Mouse (Mus musculus) left cerebral cortex, postnatal 25 days (tissue): ENCODE measurements around the gene Gm12184. TPM values are rescaled to one million over a fixed set of nuclear protein-coding genes. Genes with fewer than 3 reads are reported as not detected.
"Not testable (repeated sequence)": the region's sequence is repeated elsewhere in the genome, so short reads cannot be mapped to it uniquely, and the experiment has no call there.

Source experiments
- DNase-seq, 2 experiments: peaks; one replicate each; pipeline ENCODE4 v3.0.0; 2022; ENCODE audit warnings: low spot score in 2 of 2, mixed read lengths in 1 of 2
- intact Hi-C: fragments of 180-260 bp; cut with DNase I; formaldehyde crosslinking; loops from one replicate; pipeline ENCODE4 v1.15.1; 2025
- total RNA-seq, 2 experiments: library from RNA; stranded (reverse); gene quantifications; 2 replicates each; pipeline ENCODE4 v1.2.3; 2021

Gm12184 gene
- total RNA-seq, 2 experiments from 2014 or later = 0.99 to 1.5 TPM

DNA sequence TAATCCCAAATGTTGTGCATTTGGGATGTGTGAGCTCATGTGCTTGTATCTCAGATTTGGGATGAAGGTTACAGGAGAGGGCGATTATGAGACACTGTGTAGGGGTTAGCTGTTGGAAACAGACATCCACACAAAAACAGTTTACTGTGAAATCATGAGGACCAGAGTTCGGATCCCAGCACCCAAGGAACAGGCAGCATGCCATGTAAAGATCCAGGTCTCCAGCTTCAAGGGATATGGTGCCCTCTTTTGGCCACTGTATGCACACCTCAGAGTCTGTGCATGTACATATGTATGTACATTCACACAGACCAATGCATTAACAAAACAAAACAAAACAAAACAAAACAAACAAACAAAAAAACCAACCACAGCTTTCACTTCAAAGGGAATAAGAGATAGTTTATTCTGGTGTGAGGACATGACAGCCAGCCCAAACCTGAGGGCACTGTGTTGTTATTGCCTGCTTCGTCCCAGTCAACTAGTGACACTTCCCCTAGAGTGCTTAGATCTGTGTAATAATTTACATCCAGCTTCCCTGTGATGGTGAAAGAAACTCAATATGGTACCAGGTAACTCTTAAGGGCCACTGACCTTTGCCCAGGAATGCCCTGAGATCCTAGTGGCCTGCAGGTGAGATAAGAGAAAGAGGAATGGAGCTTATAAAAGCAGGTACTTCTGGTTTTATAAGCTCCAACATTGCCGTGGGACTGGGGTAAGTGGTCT, 25.0 kb upstream of the Gm12184 start:
- intact Hi-C loops = no loop called here
- no peak for DNase-seq

GRCm38 (mm10) chr11:48850240-48850639, 23.8 kb upstream of the Gm12184 start:
- intact Hi-C loops = no loop called here
- DNase-seq = no peak

- intact Hi-C loops = no loop called here
- DNase-seq = no peak
Observed at GRCm38 (mm10) chr11:48846881-48847280, 20.4 kb upstream of the Gm12184 start.

DNA sequence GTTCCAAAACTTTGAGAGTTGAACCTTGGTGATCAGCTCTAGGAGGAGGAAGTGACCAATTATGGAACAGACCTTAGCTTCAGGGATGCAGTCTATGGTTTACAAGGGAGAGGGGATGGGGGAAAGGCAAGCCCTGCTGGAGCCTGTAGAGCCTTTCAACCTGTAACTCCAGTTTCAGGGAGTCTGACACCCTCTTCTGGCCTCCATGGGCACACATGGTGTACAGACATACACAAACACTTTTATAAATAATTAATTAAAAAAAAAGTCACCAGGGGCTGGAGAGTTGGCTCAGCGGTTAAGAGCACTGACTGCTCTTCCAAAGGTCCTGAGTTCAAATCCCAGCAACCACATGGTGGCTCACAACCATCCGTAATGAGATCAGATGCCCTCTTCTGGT, 19.9 kb upstream of the Gm12184 start:
- intact Hi-C loops = not testable (repeated sequence)

GRCm38 (mm10) chr11:48845244-48845815, 18.9 kb upstream of the Gm12184 start:
- DNase-seq = no peak
- intact Hi-C loops = no loop called here

More for the DNA sequence above, 19.9 kb upstream of the Gm12184 start:
- not testable (repeated sequence) for DNase-seq

GRCm38 (mm10) chr11:48844309-48844708, 17.9 kb upstream of the Gm12184 start:
- peak in 1 of 2 experiments; percentile 53 for DNase-seq
- intact Hi-C loops = no loop called here

DNA sequence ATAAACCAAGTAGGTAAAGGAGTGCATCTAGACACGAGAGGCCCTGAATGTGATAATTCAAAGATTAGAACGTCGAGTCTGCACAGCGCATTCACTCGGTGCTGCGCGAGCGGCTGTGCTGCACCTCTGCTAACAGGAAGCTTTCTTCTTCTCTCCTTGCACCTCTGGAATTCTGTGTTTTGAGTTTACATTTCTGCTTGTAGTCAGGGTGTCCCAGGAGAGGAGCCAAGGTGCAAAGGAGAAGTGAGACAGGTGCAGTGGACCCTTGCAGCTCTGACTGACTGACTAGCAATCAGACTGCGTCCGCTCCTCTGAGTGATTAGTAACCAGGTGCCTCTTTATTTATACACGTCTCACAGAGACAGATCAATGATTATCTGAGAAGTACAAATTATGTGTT, 16.7 kb upstream of the Gm12184 start:
- DNase-seq = no peak
- intact Hi-C loops = no loop called here

DNA sequence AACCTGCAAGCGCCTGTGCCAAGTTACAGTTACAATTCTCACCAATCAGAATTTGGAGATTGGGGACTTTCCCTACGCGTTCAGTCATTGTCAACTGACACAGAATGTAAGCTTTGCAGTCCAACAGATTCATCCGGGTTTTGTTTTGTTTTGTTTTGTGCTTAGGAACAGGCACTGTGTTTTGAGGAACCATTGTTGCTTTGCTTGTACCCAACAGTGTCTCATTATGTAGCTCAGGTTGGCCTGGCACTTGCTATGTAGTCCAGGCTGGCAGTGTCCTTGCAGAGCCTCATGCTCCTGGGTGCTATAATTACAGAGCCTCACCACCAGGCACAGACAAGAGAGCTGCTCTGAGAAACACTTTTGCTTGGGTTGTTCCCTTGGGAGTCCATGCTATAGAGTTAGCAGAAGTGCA, 15.9 kb upstream of the Gm12184 start:
- intact Hi-C loops = no loop called here
- no peak for DNase-seq

DNA sequence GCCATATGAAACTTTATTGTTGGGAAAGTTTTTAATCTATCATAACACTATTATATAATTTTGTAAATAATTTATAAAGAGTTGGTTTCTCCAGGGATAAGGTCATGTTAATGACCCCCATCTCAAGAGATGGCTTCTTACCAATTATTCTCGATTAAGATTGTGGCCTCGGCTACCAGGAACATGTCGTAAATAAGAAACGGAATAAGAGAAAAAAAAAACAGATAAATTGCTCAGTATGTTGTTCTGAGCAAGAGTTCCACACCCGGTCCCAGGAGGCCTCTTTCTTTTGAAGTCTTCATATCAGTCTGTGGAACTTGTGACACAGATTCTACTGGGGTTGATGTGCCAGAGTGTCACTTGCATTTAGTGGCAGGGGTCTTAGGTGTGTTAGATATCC, 14.8 kb upstream of the Gm12184 start:
- DNase-seq = no peak
- intact Hi-C loops = no loop called here

- intact Hi-C loops = no loop called here
- DNase-seq = no peak
Observed at GRCm38 (mm10) chr11:48840805-48841204, 14.3 kb upstream of the Gm12184 start.

GRCm38 (mm10) chr11:48838879-48839680, 12.6 kb upstream of the Gm12184 start:
- intact Hi-C loops = no loop called here
- DNase-seq = no peak

GRCm38 (mm10) chr11:48838181-48838797, 11.8 kb upstream of the Gm12184 start:
- DNase-seq = no peak
- intact Hi-C loops = no loop called here

- intact Hi-C loops = no loop called here
- peak; percentile 56 to 61 for DNase-seq
Observed at GRCm38 (mm10) chr11:48837310-48838180, 11.1 kb upstream of the Gm12184 start.

DNA sequence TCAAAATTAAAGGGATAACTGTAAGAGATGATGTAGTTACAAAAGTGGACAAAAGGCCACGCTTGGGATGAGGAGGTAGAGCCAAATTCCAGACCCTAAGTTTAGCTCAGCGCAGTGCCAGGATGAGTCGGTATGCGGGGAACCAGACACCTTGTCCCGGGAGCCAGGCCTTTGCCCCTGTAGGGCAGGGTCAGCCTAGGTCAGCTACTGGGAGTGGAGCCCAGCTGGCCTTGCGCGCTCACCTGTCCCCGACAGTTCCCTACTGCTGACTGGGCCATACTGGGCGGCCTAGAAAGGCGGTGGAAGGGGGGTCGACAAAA, 10.5 kb upstream of the Gm12184 start:
- intact Hi-C loops = no loop called here
- DNase-seq = no peak

DNA sequence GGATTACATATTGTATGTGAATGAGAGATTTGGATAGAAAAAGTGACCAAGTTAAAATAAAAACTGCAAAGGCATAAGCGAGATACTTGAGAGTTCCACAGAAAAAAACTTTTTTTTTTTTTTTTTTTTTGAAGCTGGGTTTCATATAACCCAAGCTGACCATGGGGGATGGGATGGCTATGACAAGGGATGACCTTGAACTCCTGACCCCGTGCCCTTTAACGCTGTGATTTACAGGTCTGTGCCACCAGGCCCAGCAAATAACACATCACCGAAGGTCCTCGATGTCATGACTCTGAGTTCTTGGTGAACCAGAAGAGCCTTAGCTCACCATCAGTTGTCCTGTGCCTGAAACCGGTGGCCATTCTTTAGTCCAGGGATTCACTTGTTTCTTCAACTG, 9.5 kb upstream of the Gm12184 start:
- no peak for DNase-seq
- intact Hi-C loops = loop anchor here (2.0 kb wide), 1 partner anchor 17 kb away; no protein-coding TSS in a partner anchor

DNA sequence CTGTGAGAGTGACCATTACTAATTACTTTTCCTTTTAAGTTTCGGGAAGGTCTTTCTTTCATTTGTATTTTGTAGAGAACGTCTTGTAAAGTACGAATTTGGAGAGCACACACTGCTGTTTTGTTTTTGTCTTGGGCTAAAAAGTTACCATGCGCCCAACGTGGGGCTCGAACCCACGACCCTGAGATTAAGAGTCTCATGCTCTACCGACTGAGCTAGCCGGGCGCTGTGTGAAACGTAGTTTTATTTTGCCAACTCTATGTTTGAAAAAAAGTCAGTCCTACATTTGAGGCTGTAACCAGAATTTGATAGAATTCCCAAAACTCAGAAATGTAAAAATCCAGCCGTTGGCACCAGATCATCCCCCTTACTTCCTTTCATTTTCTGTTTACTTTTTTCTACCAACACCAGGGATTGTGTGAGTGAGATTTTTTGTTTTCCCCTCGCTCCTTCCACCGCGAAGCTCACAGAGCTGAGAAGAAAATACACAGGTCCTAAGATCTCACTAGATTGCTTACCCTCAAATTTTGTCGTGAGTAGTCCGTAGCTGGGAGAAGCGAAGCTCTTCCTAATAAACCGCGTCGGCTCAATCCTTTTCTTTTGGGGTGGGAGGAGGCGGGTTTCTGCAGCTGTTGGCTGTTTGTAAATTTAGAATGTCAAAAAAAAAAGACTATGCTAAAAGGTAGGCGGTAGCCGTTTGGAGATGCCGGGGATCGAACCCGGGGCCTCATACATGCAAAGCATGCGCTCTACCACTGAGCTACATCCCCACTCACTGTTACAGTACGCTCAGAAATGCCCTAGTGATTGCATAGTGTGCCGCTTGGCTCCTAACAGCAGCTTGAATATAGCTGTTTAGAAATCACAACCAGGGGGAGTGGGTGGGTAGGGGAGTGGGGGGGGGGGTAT, 7.5 kb upstream of the Gm12184 start:
- DNase-seq = peak; percentile 91 to 96
- intact Hi-C loops = loop anchor here (1.0 to 2.0 kb wide), 2 partner anchors 15 to 22 kb away; no protein-coding TSS in a partner anchor

- no peak for DNase-seq
- intact Hi-C loops = no loop called here
Observed at GRCm38 (mm10) chr11:48833078-48833730, 6.7 kb upstream of the Gm12184 start.

DNA sequence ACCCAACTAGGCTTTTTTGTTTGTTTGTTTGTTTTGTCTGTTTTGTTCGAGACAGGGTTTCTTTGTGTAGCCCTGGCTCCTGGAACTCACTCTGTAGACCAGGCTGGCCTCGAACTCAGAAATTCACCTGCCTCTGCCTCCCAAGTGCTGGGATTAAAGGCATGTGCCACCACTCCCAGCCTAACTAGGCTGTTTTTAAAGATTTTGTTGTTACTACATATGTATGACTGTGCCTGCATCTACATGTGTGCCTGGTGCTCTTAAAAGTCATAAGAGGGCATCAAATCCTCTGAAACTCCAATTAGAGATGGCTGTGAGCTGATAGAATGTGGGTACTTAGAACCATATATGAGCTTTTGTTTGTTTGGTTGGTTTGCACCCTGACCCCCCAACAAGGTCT, 4.8 kb upstream of the Gm12184 start:
- intact Hi-C loops = no loop called here
- no peak for DNase-seq
